9 mouse cellular contexts compared by ENCODE assay signal in the genomic region with DNA sequence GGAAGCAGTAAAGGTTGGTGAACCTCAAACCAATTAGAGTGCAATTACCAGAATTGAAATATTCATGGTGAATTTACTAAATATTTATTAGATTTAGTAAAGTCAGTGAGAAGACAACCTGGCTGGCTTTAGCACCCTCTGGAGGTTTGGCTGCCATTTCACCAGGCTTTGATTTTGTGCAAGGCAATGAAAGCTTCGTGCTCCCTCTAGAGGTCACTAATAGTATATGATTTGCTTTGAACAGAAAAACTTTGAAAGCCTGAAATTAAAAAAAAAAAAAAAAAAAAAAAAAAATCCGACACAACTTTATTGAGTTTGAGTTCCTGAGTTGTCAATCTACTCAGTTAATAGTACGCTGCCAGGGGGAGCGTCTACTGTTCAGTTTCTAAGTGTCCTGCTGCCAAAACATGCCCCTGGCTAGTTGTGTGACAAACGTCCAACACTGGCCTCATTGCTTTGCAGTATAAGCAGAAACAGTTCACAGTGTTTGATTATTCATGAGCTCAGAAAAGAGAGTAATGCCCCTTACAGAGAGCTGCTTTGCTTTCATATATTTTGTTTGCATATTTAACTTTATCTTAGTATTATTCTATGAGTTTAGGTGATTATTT. TPM values are rescaled to one million over a fixed set of nuclear protein-coding genes. Genes with fewer than 3 reads are reported as not detected.
DNase-seq lines count a peak whose midpoint lies in the region; ATAC-seq and TF ChIP-seq lines count a peak whose summit lies in the region.
"Had no signal": no experiment of that assay in that cellular context is flagged by ENCODE, and none has a peak within 500 bp of the region (broad histone marks: within the 10 kb centered on the region; RNA-seq: fewer than 3 reads in every experiment).

No protein-coding gene starts in this region.

- 6% methylated on average over 5 of the region's 5 CpGs for WGBS in intestine, postnatal 0 days
- WGBS in liver, postnatal 0 days (ENCODE audit: insufficient replicate concordance) = 8% methylated on average over 5 of the region's 5 CpGs

- no peak overlapping the region for H3K9ac ChIP-seq in intestine, postnatal 0 days (ENCODE audit: low read depth, low read length)
- H3K9ac ChIP-seq in liver, postnatal 0 days (replicated peaks) = no peak overlapping the region
- H3K9ac ChIP-seq: heart, embryonic 15.5 days had no signal

- no peak overlapping the region for H3K27ac ChIP-seq in gastrocnemius, adult 2 months
- H3K27ac ChIP-seq in intestine, postnatal 0 days (ENCODE audit: low read depth, low read length) = no peak overlapping the region
- H3K27ac ChIP-seq in liver, postnatal 0 days (ENCODE audit: low read depth) = no peak overlapping the region
- H3K27ac ChIP-seq: heart, embryonic 15.5 days had no signal

- H3K4me3 ChIP-seq in gastrocnemius, adult 2 months = peak overlapping the region; percentile 25; the same call in 1 of the 2 replicates
- H3K4me3 ChIP-seq in intestine, postnatal 0 days (ENCODE audit: low read depth, low read length) = no peak overlapping the region
- no peak overlapping the region for H3K4me3 ChIP-seq in liver, postnatal 0 days (ENCODE audit: low read depth, low read length)
- H3K4me3 ChIP-seq: heart, embryonic 15.5 days had no signal

- H3K4me1 ChIP-seq in intestine, postnatal 0 days (replicated peaks; ENCODE audit: control insufficient read depth, insufficient read depth, low read length) = no peaks in the 10 kb centered on the region
- no peaks in the 10 kb centered on the region for H3K4me1 ChIP-seq in liver, postnatal 0 days (ENCODE audit: insufficient read depth)
- H3K4me1 ChIP-seq: heart, embryonic 15.5 days had no signal

- H3K36me3 ChIP-seq in intestine, postnatal 0 days (ENCODE audit: control insufficient read depth, insufficient read depth) = no peaks in the 10 kb centered on the region
- no peaks in the 10 kb centered on the region for H3K36me3 ChIP-seq in liver, postnatal 0 days (replicated peaks; ENCODE audit: insufficient read depth, low read length)
- H3K36me3 ChIP-seq: heart, embryonic 15.5 days had no signal

- peak; percentile 26 to 62 for DNase-seq in CD8-positive naive resting alpha-beta T cell, adult 2 months (ENCODE audit: low read depth in 2 of 2, low spot score in 2 of 2)
- peak; percentile 52 to 55 for DNase-seq in cerebellum, postnatal 36 days
- peak; percentile 64 for DNase-seq in gastrocnemius, adult 2 months
- peak; percentile 44 for DNase-seq in liver, postnatal 0 days
- DNase-seq in thymus, postnatal 14 days = peak; percentile 61

- H3K9me3 ChIP-seq in intestine, postnatal 0 days (ENCODE audit: control insufficient read depth) = no peaks in the 10 kb centered on the region
- no peaks in the 10 kb centered on the region for H3K9me3 ChIP-seq in liver, postnatal 0 days (ENCODE audit: low read length)
- H3K9me3 ChIP-seq: heart, embryonic 15.5 days had no signal

- TF ChIP-seq CTCF in gastrocnemius, adult 2 months (IDR thresholded peaks at IDR 0.05) = peak; percentile 83
- TF ChIP-seq CTCF in intestine, postnatal 0 days (IDR thresholded peaks at IDR 0.05; ENCODE audit: low read depth) = peak; percentile 87
- peak; percentile 79 for TF ChIP-seq CTCF in liver, postnatal 0 days (IDR thresholded peaks at IDR 0.05; ENCODE audit: low read depth)

- no peak for TF ChIP-seq EP300 in liver, postnatal 0 days (IDR thresholded peaks at IDR 0.05; ENCODE audit: low read depth)

- H3K27me3 ChIP-seq in intestine, postnatal 0 days (replicated peaks; ENCODE audit: control insufficient read depth, insufficient read depth, low read length) = no peaks in the 10 kb centered on the region
- H3K27me3 ChIP-seq in liver, postnatal 0 days (ENCODE audit: insufficient read depth, low read length) = no peaks in the 10 kb centered on the region
- H3K27me3 ChIP-seq: heart, embryonic 15.5 days had no signal

- no peak overlapping the region for H3K4me2 ChIP-seq in intestine, postnatal 0 days (replicated peaks; ENCODE audit: low read depth)
- 0 out of 2 replicates have a peak overlapping the region, but pooled peaks have one; percentile 24 for H3K4me2 ChIP-seq in liver, postnatal 0 days (ENCODE audit: low read depth, low read length)
- H3K4me2 ChIP-seq: heart, embryonic 15.5 days had no signal

- intact Hi-C loops in gastrocnemius, adult 2 months (cut with DNase I) = loop anchor here (1.0 to 2.0 kb wide), 2 partner anchors 113 to 303 kb away; no protein-coding TSS in a partner anchor

- peak; percentile 99 for ATAC-seq in activated CD4-positive, CD25-positive, alpha-beta regulatory T cell, adult 4 months
- ATAC-seq in intestine, postnatal 0 days = peak; percentile 45; the same call in 1 of the 2 replicates
- peak; percentile 53; the same call in 1 of the 2 replicates for ATAC-seq in liver, postnatal 0 days
- ATAC-seq in neutrophil, adult 5-6 weeks (ENCODE audit: extremely low read depth, insufficient number of reproducible peaks, low FRiP score, poor library complexity, severe bottlenecking) = peak; percentile 90

RNA-seq across cellular contexts. Expression of a gene that starts 27.7 kb away (rescaled TPM):
- polyA plus RNA-seq in activated CD4-positive, CD25-positive, alpha-beta regulatory T cell, adult 4 months (2017; shearing (Covaris generic)) = 10 to 100 TPM in 1 of 2 experiments, 1 to 10 TPM in 1; 9.6 to 12.7 TPM
- 10 to 100 TPM; 25.2 to 27.6 TPM for total RNA-seq in gastrocnemius, adult 2 months (2021)
- polyA plus RNA-seq in intestine, postnatal 0 days (2015; fragmentation: Nextera tagmentation; extraction: Ambion mirVana) = 35.3 and 38.5 TPM in 2 replicates
- 15.2 and 19.1 TPM in 2 replicates for polyA plus RNA-seq in liver, postnatal 0 days (2015; fragmentation: Nextera tagmentation; extraction: Ambion mirVana)
- total RNA-seq in neutrophil, adult 5-6 weeks (2017) = 11.5 and 19.3 TPM in 2 replicates

RNA-seq across cellular contexts. Expression of a gene that starts 28.5 kb away (rescaled TPM):
- 1 to 10 TPM; 3.0 to 3.4 TPM for polyA plus RNA-seq in activated CD4-positive, CD25-positive, alpha-beta regulatory T cell, adult 4 months (2017; shearing (Covaris generic))
- total RNA-seq in gastrocnemius, adult 2 months (2021) = 10 to 100 TPM in 1 of 2 experiments, 1 to 10 TPM in 1; 8.8 to 11.8 TPM
- 2.5 and 2.6 TPM in 2 replicates for polyA plus RNA-seq in intestine, postnatal 0 days (2015; fragmentation: Nextera tagmentation; extraction: Ambion mirVana)
- 1.1 and 1.4 TPM in 2 replicates for polyA plus RNA-seq in liver, postnatal 0 days (2015; fragmentation: Nextera tagmentation; extraction: Ambion mirVana)
- 0.35 and 0.61 TPM in 2 replicates for total RNA-seq in neutrophil, adult 5-6 weeks (2017)

RNA-seq across cellular contexts. Expression of a gene that starts 54.4 kb away (rescaled TPM):
- polyA plus RNA-seq in activated CD4-positive, CD25-positive, alpha-beta regulatory T cell, adult 4 months (2017; shearing (Covaris generic)) = not detected
- under 1 TPM in 1 of 2 experiments, not detected in 1; 0.36 TPM for total RNA-seq in gastrocnemius, adult 2 months (2021)
- not detected in 2 replicates for polyA plus RNA-seq in intestine, postnatal 0 days (2015; fragmentation: Nextera tagmentation; extraction: Ambion mirVana)
- not detected in 2 replicates for polyA plus RNA-seq in liver, postnatal 0 days (2015; fragmentation: Nextera tagmentation; extraction: Ambion mirVana)
- not detected in 2 replicates for total RNA-seq in neutrophil, adult 5-6 weeks (2017)

Comparison
In these comparisons a context has a peak if more than half of its experiments do, and no peak if none do; other contexts are left out.
1. ATAC-seq: peak in every context shown above with its lines; median percentile 99 in activated CD4-positive, CD25-positive, alpha-beta regulatory T cell, adult 4 months; 90 in neutrophil, adult 5-6 weeks; 53 in liver, postnatal 0 days; 45 in intestine, postnatal 0 days.